Mouse (Mus musculus): ENCODE measurements at regions not wholly inside any gene's neighbourhood (a gene's known extent, or its start where the extent isn't known, plus 50 kb on each side); places are given as distances from the start of the nearest gene placed in this dataset.

DNA sequence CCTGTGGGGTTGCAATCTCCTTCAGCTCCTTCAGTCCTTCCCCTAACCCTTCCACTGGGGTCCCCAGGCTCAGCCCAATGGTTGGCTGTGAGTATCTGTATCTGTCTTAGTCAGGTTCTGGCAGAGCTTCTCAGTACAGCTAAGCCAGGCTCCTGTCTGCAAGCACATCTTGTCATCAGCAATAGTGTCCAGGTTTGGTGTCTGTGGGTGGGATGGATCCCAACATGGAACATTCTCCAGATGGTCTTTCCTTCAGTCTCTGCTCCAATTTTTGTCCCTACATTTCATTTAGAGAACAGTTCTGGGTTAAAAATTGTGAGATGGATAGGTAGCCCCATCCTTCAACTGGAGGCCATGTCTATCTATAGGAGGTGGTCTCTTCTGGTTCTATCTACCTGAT, 494.2 kb downstream of the Mettl4 start:
- Histone ChIP-seq H3K36me3 (replicated peaks; ENCODE audit: control insufficient read depth, insufficient read depth, low read depth, low read length) (no peaks in the 10 kb centered on the region), H3K27ac (replicated peaks; ENCODE audit: low read depth, low read length) (no peak overlapping the region), H3K27me3 (ENCODE audit: control insufficient read depth, insufficient read depth, low read length) (no peaks in the 10 kb centered on the region), H3K4me1 (ENCODE audit: control insufficient read depth, insufficient read depth, low read length) (no peaks in the 10 kb centered on the region), H3K4me3 (ENCODE audit: low read depth, low read length) (no peak overlapping the region), H3K9me3 (replicated peaks; ENCODE audit: control insufficient read depth, low read length) (no peaks in the 10 kb centered on the region), H3K4me2 (ENCODE audit: low read depth, low read length) (no peak overlapping the region), H3K9ac (replicated peaks; ENCODE audit: low read length) (no peak overlapping the region)
- ATAC-seq (replicated peaks; ENCODE audit: insufficient number of reproducible peaks, low FRiP score, low TSS enrichment, low read depth): no peak
- no peak for DNase-seq (ENCODE audit: low spot score)

DNA sequence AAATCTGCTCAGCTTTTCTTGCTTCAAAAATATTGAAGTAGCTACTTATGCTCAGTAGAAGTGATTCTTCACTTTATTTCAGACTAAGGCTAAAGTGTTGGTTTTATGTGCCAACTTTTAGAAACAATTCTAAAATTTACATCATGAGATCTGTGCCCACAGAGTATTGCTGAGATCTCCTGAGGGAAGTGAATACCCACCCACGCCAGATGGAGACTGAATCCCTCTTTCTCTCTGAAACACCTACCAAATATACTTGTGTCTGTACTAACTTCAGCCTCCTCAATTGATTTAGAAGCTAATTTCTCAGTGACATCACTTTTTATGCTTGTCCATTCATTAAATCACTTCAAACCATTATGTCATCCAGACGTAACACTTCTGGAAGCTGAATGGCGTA, 495.0 kb downstream of the Mettl4 start:
- Histone ChIP-seq H3K4me3 (ENCODE audit: low read depth, low read length) (no peak overlapping the region), H3K27me3 (ENCODE audit: control insufficient read depth, insufficient read depth, low read length) (no peaks in the 10 kb centered on the region), H3K36me3 (replicated peaks; ENCODE audit: control insufficient read depth, insufficient read depth, low read depth, low read length) (no peaks in the 10 kb centered on the region), H3K4me2 (ENCODE audit: low read depth, low read length) (no peak overlapping the region), H3K27ac (replicated peaks; ENCODE audit: low read depth, low read length) (no peak overlapping the region), H3K9ac (replicated peaks; ENCODE audit: low read length) (no peak overlapping the region), H3K4me1 (ENCODE audit: control insufficient read depth, insufficient read depth, low read length) (no peaks in the 10 kb centered on the region), H3K9me3 (replicated peaks; ENCODE audit: control insufficient read depth, low read length) (no peaks in the 10 kb centered on the region)
- no peak for DNase-seq (ENCODE audit: low spot score)
- 85% methylated on average over 3 of the region's 3 CpGs for WGBS
- no peak for ATAC-seq (replicated peaks; ENCODE audit: insufficient number of reproducible peaks, low FRiP score, low TSS enrichment, low read depth)

DNA sequence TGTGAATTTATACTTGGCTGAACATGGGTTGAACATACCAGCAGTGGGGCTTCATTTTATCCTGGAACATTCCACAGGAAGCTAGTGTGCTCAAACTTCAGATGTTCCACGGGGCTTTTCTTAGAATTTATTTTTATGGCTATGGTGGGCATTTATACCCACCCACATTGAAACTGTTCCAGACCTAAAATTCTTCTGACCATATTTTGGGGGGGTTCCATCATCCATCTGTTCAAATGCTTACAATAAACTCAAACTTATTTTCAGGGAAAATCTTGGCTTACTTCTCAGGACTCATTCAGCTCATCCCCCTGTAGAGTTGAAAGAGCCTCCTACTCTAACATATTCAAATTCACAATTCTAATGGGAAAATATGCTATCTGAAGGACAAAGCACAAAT, 506.0 kb downstream of the Mettl4 start:
- no peak for DNase-seq (ENCODE audit: low spot score)
- no peak overlapping the region for H3K27ac ChIP-seq (replicated peaks; ENCODE audit: low read depth, low read length)
- H3K4me1 ChIP-seq (ENCODE audit: control insufficient read depth, insufficient read depth, low read length): no peaks in the 10 kb centered on the region
- no peak overlapping the region for H3K9ac ChIP-seq (replicated peaks; ENCODE audit: low read length)
- H3K27me3 ChIP-seq (ENCODE audit: control insufficient read depth, insufficient read depth, low read length): no peaks in the 10 kb centered on the region
- WGBS: 82% methylated on average over 1 of the region's 1 CpGs
- no peak overlapping the region for H3K4me2 ChIP-seq (ENCODE audit: low read depth, low read length)
- no peaks in the 10 kb centered on the region for H3K9me3 ChIP-seq (replicated peaks; ENCODE audit: control insufficient read depth, low read length)
- H3K36me3 ChIP-seq (replicated peaks; ENCODE audit: control insufficient read depth, insufficient read depth, low read depth, low read length): no peaks in the 10 kb centered on the region
- no peak for ATAC-seq (replicated peaks; ENCODE audit: insufficient number of reproducible peaks, low FRiP score, low TSS enrichment, low read depth)
- H3K4me3 ChIP-seq (ENCODE audit: low read depth, low read length): no peak overlapping the region

DNA sequence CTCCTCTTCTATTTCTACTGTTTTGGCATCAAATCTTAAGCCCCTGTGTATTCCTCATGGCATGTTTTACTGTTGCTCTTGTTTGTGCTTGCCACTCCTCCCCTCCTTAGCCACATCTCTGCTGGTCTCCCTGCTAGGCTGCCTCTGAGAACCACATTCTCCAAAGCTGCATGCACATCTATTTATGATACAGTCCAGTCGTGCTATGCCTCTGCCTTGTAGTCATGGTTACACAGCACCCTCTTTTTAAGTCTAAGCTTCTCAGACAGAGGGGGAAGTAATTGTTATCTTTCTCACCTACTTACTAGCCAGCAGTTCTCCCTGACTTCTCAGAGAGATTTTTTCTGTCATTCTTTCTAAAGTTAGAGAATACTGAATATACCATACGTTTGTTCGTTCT, 523.7 kb downstream of the Mettl4 start:
- no peaks in the 10 kb centered on the region for H3K36me3 ChIP-seq (replicated peaks; ENCODE audit: control insufficient read depth, insufficient read depth, low read depth, low read length)
- 79% methylated on average over 3 of the region's 3 CpGs for WGBS
- DNase-seq (ENCODE audit: low spot score) (no peak), ATAC-seq (replicated peaks; ENCODE audit: insufficient number of reproducible peaks, low FRiP score, low TSS enrichment, low read depth) (no peak)
- H3K4me2 ChIP-seq (ENCODE audit: low read depth, low read length): no peak overlapping the region
- no peak overlapping the region for H3K4me3 ChIP-seq (ENCODE audit: low read depth, low read length)
- H3K9me3 ChIP-seq (replicated peaks; ENCODE audit: control insufficient read depth, low read length): no peaks in the 10 kb centered on the region
- no peak overlapping the region for H3K27ac ChIP-seq (replicated peaks; ENCODE audit: low read depth, low read length)
- no peak overlapping the region for H3K9ac ChIP-seq (replicated peaks; ENCODE audit: low read length)
- no peaks in the 10 kb centered on the region for H3K27me3 ChIP-seq (ENCODE audit: control insufficient read depth, insufficient read depth, low read length)
- H3K4me1 ChIP-seq (ENCODE audit: control insufficient read depth, insufficient read depth, low read length): no peaks in the 10 kb centered on the region
